Mouse (Mus musculus) liver, embryonic 11.5 days (tissue): ENCODE measurements at regions not wholly inside any gene's neighbourhood (a gene's known extent, or its start where the extent isn't known, plus 50 kb on each side); places are given as distances from the start of the nearest gene placed in this dataset.

ENCODE experiments used
- ATAC-seq: fragments of 200-750 bp; cut with Nextera tagmentation; replicated peaks from 2 replicates; pipeline ENCODE4 v1.8.0; 2017; ENCODE audit warnings: moderate number of reproducible peaks, mild to moderate bottlenecking, moderate TSS enrichment, moderate library complexity; ENCODE audit not compliant: low FRiP score
- DNase-seq: peaks from one replicate; pipeline ENCODE4 v3.0.0-alpha.2; 2017; ENCODE audit warnings: low spot score
- H3K27ac ChIP-seq: fragments of 300-500 bp; sonication (generic); 2 replicates; pipeline ENCODE4 v1.5.1; 2014; ENCODE audit warnings: mild to moderate bottlenecking, low read depth, low read length, control low read depth
- H3K27me3 ChIP-seq: fragments of 300-500 bp; sonication (generic); replicated peaks from 2 replicates; pipeline ENCODE4 v1.6.1; 2014; ENCODE audit warnings: low read length, mixed read lengths; ENCODE audit not compliant: control insufficient read depth, insufficient read depth
- H3K36me3 ChIP-seq: fragments of 300-500 bp; sonication (generic); 2 replicates; pipeline ENCODE4 v1.6.1; 2014; ENCODE audit warnings: mild to moderate bottlenecking, low read length, moderate library complexity, mixed read lengths; ENCODE audit not compliant: control insufficient read depth, insufficient read depth
- H3K4me1 ChIP-seq: fragments of 300-500 bp; sonication (generic); replicated peaks from 2 replicates; pipeline ENCODE4 v1.6.1; 2014; ENCODE audit warnings: low read length, mixed read lengths; ENCODE audit not compliant: control insufficient read depth, insufficient read depth
- H3K4me2 ChIP-seq: fragments of 300-500 bp; sonication (generic); 2 replicates; pipeline ENCODE4 v1.6.1; 2014; ENCODE audit warnings: mild to moderate bottlenecking, control low read depth, moderate library complexity
- H3K4me3 ChIP-seq: fragments of 300-500 bp; sonication (generic); 2 replicates; pipeline ENCODE4 v1.5.1; 2014; ENCODE audit warnings: low read depth, low read length, control low read depth
- H3K9ac ChIP-seq: fragments of 300-500 bp; sonication (generic); 2 replicates; pipeline ENCODE4 v1.6.1; 2014; ENCODE audit warnings: low read depth, low read length, control low read depth
- H3K9me3 ChIP-seq: fragments of 300-500 bp; sonication (generic); 2 replicates; pipeline ENCODE4 v1.6.1; 2016; ENCODE audit warnings: low read length, inconsistent platforms, mixed read lengths; ENCODE audit not compliant: control insufficient read depth
- WGBS: fragments of 180-500 bp; shearing (Covaris S2); extraction: QIAGEN DNeasy Blood & Tissue Kit; methylation state at CpG from one replicate; pipeline ENCODE4 v1.1.7; 2014; 5-methylcytosine and 5-hydroxymethylcytosine counted together

DNA sequence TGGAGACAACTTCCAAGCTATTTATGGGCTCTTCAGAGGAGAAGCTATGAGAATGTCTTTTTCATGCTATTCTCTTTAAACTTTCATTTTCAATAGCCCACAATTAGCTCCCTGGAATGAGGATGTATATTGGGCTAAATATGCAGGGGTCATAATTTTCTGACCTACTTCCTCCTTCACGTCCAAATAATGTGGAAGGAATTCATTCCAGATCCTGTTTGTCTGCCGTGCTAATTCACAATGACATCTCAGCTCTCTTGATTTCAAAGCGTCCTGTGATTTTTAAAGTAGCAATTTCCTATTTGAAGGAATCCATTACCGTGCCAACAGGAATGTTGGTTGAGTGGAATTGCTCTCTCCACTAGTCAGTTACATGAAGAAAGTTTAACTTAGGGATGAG, 261.7 kb upstream of the Marcks start:
- WGBS: 39% methylated on average over 4 of the region's 4 CpGs

GRCm38 (mm10) chr10:37397271-37397991, 258.7 kb upstream of the Marcks start:
- ATAC-seq: peak; percentile 69
- H3K4me1 ChIP-seq: no peaks in the 10 kb centered on the region; the same call in 1 of the 2 replicates
- H3K27ac ChIP-seq: no peak overlapping the region
- H3K4me2 ChIP-seq: peak overlapping the region; percentile 51
- peak; percentile 68 for DNase-seq
- 4% methylated on average over 18 of the region's 18 CpGs for WGBS
- no peaks in the 10 kb centered on the region for H3K9me3 ChIP-seq
- H3K36me3 ChIP-seq: no peaks in the 10 kb centered on the region
- H3K27me3 ChIP-seq: no peaks in the 10 kb centered on the region
- peak overlapping the region; percentile 24 for H3K4me3 ChIP-seq
- peak overlapping the region; percentile 0; the same call in 1 of the 2 replicates for H3K9ac ChIP-seq

More for the DNA sequence above, 261.7 kb upstream of the Marcks start:
- DNase-seq (no peak), ATAC-seq (no peak)
- H3K27me3 ChIP-seq: no peaks in the 10 kb centered on the region
- no peak overlapping the region for H3K4me2 ChIP-seq
- H3K27ac ChIP-seq: no peak overlapping the region
- no peak overlapping the region for H3K4me3 ChIP-seq
- H3K9me3 ChIP-seq: no peaks in the 10 kb centered on the region
- H3K4me1 ChIP-seq: no peaks in the 10 kb centered on the region; the same call in 1 of the 2 replicates
- H3K36me3 ChIP-seq: no peaks in the 10 kb centered on the region
- H3K9ac ChIP-seq: no peak overlapping the region

DNA sequence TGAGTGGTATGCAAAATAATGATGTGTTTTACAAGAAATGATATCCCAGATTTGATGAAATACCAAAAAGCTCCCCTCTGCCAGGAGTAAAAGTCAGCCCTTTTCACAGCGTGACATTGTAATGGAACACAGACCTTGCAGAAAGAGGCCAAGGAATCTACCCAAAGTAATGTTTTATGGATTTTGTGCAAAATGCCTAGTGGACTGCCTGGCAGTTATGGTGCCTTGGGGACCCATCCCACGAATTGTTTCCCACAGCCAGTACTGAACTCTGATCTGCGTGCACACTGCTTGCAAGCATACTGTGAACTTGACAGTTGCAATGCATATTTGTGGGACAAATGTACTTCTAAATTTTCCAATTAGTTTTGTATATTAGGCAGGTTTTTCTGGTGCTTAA, 251.3 kb upstream of the Marcks start:
- WGBS: 70% methylated on average over 3 of the region's 3 CpGs
- no peaks in the 10 kb centered on the region for H3K36me3 ChIP-seq
- H3K9ac ChIP-seq: no peak overlapping the region

GRCm38 (mm10) chr10:37386216-37386615, 247.5 kb upstream of the Marcks start:
- no peaks in the 10 kb centered on the region for H3K9me3 ChIP-seq

More for the DNA sequence above, 251.3 kb upstream of the Marcks start:
- Histone ChIP-seq H3K4me2 (no peak overlapping the region), H3K27me3 (no peaks in the 10 kb centered on the region), H3K4me3 (no peak overlapping the region), H3K9me3 (no peaks in the 10 kb centered on the region), H3K27ac (no peak overlapping the region), H3K4me1 (no peaks in the 10 kb centered on the region)
- no peak for ATAC-seq
- no peak for DNase-seq

GRCm38 (mm10) chr10:37380024-37380423, 241.3 kb upstream of the Marcks start:
- H3K9me3 ChIP-seq: no peaks in the 10 kb centered on the region
- ATAC-seq (no peak), DNase-seq (no peak)
- no peaks in the 10 kb centered on the region for H3K27me3 ChIP-seq
- no peak overlapping the region for H3K4me2 ChIP-seq
- H3K4me1 ChIP-seq: no peaks in the 10 kb centered on the region
- H3K27ac ChIP-seq: no peak overlapping the region
- H3K9ac ChIP-seq: no peak overlapping the region
- no peaks in the 10 kb centered on the region for H3K36me3 ChIP-seq
- 69% methylated on average over 1 of the region's 1 CpGs for WGBS
- H3K4me3 ChIP-seq: no peak overlapping the region

More at GRCm38 (mm10) chr10:37386216-37386615, 247.5 kb upstream of the Marcks start:
- H3K36me3 ChIP-seq: no peaks in the 10 kb centered on the region
- no peak overlapping the region for H3K4me3 ChIP-seq
- no peaks in the 10 kb centered on the region for H3K27me3 ChIP-seq
- H3K4me1 ChIP-seq: no peaks in the 10 kb centered on the region
- DNase-seq (no peak), ATAC-seq (no peak)
- no peak overlapping the region for H3K9ac ChIP-seq
- H3K4me2 ChIP-seq: no peak overlapping the region
- no peak overlapping the region for H3K27ac ChIP-seq

DNA sequence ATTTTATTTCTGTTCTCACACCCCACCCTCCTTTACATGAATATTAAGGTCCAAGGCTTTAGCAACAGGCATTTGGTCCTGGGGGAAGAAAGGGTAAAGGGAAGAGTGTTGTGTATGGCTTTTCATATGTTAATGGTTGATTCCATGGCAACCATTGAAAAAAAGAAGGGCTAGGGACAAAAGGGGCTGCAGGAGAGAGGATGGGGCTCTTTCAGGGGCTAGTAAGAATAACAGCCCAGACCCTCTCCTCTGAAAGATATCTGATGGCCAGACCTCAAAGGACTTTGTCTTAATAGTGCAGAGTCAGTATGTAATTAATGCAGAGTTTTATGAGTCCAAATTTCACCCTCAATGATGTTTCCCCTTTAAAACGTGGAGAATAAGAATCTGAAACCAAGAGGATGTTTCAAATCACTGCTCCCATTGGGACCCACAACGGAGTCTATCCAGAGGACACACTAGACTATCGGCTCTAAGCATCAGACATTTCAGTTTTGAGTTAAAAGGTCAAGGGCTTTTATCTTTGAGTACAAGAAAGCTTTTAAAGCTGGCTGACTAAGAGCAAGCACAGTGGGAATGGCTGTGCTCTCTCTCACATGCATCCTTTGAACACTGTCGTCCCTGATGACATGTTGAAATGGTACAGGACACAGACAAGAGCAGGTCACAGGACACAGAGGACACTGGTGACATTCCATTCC, 239.4 kb upstream of the Marcks start:
- WGBS: 41% methylated on average over 4 of the region's 4 CpGs
- no peak overlapping the region for H3K4me3 ChIP-seq
- H3K4me1 ChIP-seq: no peaks in the 10 kb centered on the region
- no peaks in the 10 kb centered on the region for H3K9me3 ChIP-seq
- ATAC-seq (no peak), DNase-seq (no peak)
- no peak overlapping the region for H3K4me2 ChIP-seq
- no peaks in the 10 kb centered on the region for H3K27me3 ChIP-seq
- H3K36me3 ChIP-seq: no peaks in the 10 kb centered on the region
- H3K9ac ChIP-seq: no peak overlapping the region
- H3K27ac ChIP-seq: no peak overlapping the region

- DNase-seq: no peak
- 67% methylated on average over 1 of the region's 1 CpGs for WGBS
- Histone ChIP-seq H3K36me3 (no peaks in the 10 kb centered on the region), H3K27me3 (no peaks in the 10 kb centered on the region), H3K9ac (no peak overlapping the region), H3K4me3 (no peak overlapping the region), H3K9me3 (no peaks in the 10 kb centered on the region), H3K27ac (no peak overlapping the region), H3K4me2 (no peak overlapping the region), H3K4me1 (no peaks in the 10 kb centered on the region)
- ATAC-seq: no peak
Observed at GRCm38 (mm10) chr10:37377258-37378001, 238.7 kb upstream of the Marcks start.

- H3K27me3 ChIP-seq: no peaks in the 10 kb centered on the region
- ATAC-seq (no peak), DNase-seq (no peak)
- no peak overlapping the region for H3K4me2 ChIP-seq
- no peaks in the 10 kb centered on the region for H3K4me1 ChIP-seq
- no peaks in the 10 kb centered on the region for H3K36me3 ChIP-seq
- H3K4me3 ChIP-seq: no peak overlapping the region
- no peak overlapping the region for H3K9ac ChIP-seq
- 68% methylated on average over 1 of the region's 1 CpGs for WGBS
- no peak overlapping the region for H3K27ac ChIP-seq
- no peaks in the 10 kb centered on the region for H3K9me3 ChIP-seq
Observed at GRCm38 (mm10) chr10:37376172-37376571, 237.5 kb upstream of the Marcks start.
